Mouse (Mus musculus): ENCODE measurements around the gene Bcar3.

DNA sequence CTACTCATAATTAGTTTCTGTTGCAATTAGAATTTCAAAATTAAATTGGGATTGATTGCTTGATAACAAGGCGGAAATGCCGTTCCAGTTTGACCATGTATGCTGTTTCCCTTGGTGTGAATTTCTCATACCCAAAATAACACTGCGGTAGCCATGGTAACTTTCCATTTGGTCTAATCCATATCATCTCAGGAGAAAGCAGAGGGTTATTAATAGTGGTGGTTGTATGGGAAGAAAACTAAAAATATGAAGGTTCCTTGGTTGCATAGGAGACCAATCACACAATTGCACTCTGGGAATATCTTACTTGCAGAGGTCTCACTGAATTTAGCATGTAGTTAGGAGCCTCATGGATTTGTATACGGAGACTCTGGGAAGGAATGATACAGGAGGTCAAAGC lies 191.8 kb downstream of the Bcar3 start:
- TF ChIP-seq UBTF (IDR thresholded peaks at IDR 0.05; ENCODE audit: borderline replicate concordance, insufficient read depth, low read depth, low read length): no peak
- TF ChIP-seq CTCF (IDR thresholded peaks at IDR 0.05 in 2 of 3, conservative IDR thresholded peaks at IDR 0.05 in 1 of 3; ENCODE audit: control insufficient read depth in 1 of 3, insufficient read depth in 1 of 3, low read depth in 2 of 3, low read length in 3 of 3, poor library complexity in 1 of 3, severe bottlenecking in 1 of 3): no peak
- no peak for TF ChIP-seq ZNF384 (IDR thresholded peaks at IDR 0.05; ENCODE audit: low read depth, low read length)
- no peak for TF ChIP-seq POLR2A (IDR thresholded peaks at IDR 0.05; ENCODE audit: control insufficient read depth in 1 of 2, insufficient read depth in 1 of 2, low read depth in 1 of 2, low read length in 2 of 2, poor library complexity in 1 of 2)
- TF ChIP-seq MAX (IDR thresholded peaks at IDR 0.05; ENCODE audit: low read length): no peak
- no peak for TF ChIP-seq NELFE (IDR thresholded peaks at IDR 0.05; ENCODE audit: low read depth, low read length)
- TF ChIP-seq MXI1 (IDR thresholded peaks at IDR 0.05; ENCODE audit: low read depth, low read length): no peak

All from MEL (cell line).